ENCODE assay signal across 18 mouse cellular contexts in the genomic region with DNA sequence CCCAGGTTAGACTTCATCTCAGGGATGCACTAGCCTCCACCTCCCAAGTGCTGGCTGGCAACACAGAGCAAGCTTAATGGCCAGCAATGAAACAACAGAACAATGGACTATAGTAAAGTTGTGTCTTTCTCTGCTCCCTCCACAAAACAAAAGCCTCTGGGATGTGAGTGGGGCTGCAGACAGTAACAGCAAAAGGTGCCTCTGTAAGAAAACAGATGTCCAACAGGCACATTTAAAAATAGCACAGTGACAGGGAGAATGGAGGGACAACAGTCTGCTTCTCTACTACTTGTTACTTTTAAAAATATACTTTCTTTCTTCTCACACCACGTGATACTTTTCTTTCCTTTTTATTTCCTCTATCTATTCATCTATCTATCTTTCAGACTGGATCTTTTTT. TPM values are rescaled to one million over a fixed set of nuclear protein-coding genes. Genes with fewer than 3 reads are reported as not detected.
"Had no signal": no experiment of that assay in that cellular context is flagged by ENCODE, and none has a peak within 500 bp of the region (broad histone marks: within the 10 kb centered on the region; RNA-seq: fewer than 3 reads in every experiment).

No protein-coding gene starts in this region.

- H3K27me3 ChIP-seq: megakaryocyte, embryonic 14.5 days; midbrain, embryonic 15.5 days; neural tube, embryonic 12.5 days had no signal

- H3K36me3 ChIP-seq: limb, embryonic 10.5 days; midbrain, embryonic 15.5 days; neural tube, embryonic 12.5 days had no signal

- H3K4me1 ChIP-seq: midbrain, embryonic 15.5 days; neural tube, embryonic 12.5 days had no signal

- DNase-seq: kidney, postnatal 10 days; kidney, postnatal 4 days; lung, adult 2 months; lung, postnatal 10 days; retina, postnatal 1 day; right cerebral cortex, postnatal 4 days; spleen, adult 18-20 months; thymus, adult 18-20 months; thymus, postnatal 14 days had no signal

- H3K4me3 ChIP-seq: left cerebral cortex, adult 2 months; limb, embryonic 10.5 days; megakaryocyte, embryonic 14.5 days; midbrain, embryonic 15.5 days; neural tube, embryonic 12.5 days had no signal

- H3K9ac ChIP-seq: liver, embryonic 14.5 days; midbrain, embryonic 15.5 days; neural tube, embryonic 12.5 days had no signal

- ATAC-seq: midbrain, embryonic 15.5 days had no signal

- H3K9me3 ChIP-seq: limb, embryonic 10.5 days; megakaryocyte, embryonic 14.5 days; midbrain, embryonic 15.5 days; neural tube, embryonic 12.5 days had no signal

- H3K4me2 ChIP-seq: midbrain, embryonic 11.5 days; midbrain, embryonic 15.5 days; neural tube, embryonic 12.5 days had no signal

- H3K27ac ChIP-seq: limb, embryonic 10.5 days; liver, embryonic 14.5 days; macrophage; midbrain, embryonic 15.5 days; neural tube, embryonic 12.5 days had no signal

RNA-seq across cellular contexts. Expression of a gene that starts 7.3 kb away (rescaled TPM):
- total RNA-seq: monocyte, adult 5-6 weeks had no signal
